Mouse (Mus musculus) forebrain, embryonic 14.5 days (tissue): Measurements from ENCODE around the gene Efna5. TPM values are rescaled to one million over a fixed set of nuclear protein-coding genes. Genes with fewer than 3 reads are reported as not detected.

Experiments
- ATAC-seq: fragments of 200-750 bp; cut with Nextera tagmentation; 2 replicates; pipeline ENCODE4 v1.8.0; 2017; ENCODE audit warnings: mild to moderate bottlenecking, moderate library complexity
- DNase-seq: peaks from one replicate; pipeline ENCODE4 v3.0.0-alpha.2; 2015; ENCODE audit warnings: low spot score
- H3K27ac ChIP-seq: fragments of 300-500 bp; sonication (generic); 2 replicates; pipeline ENCODE4 v1.5.1; 2014; ENCODE audit warnings: low read depth, mild to moderate bottlenecking, control low read depth, low read length, moderate library complexity
- H3K27me3 ChIP-seq: fragments of 300-500 bp; sonication (generic); replicated peaks from 2 replicates; pipeline ENCODE4 v1.6.1; 2014; ENCODE audit warnings: low read length, control low read depth, mixed read lengths; ENCODE audit not compliant: control insufficient read depth, insufficient read depth
- H3K36me3 ChIP-seq: fragments of 300-500 bp; sonication (generic); 2 replicates; pipeline ENCODE4 v1.6.1; 2014; ENCODE audit warnings: low read length, control low read depth; ENCODE audit not compliant: control insufficient read depth, insufficient read depth
- H3K4me1 ChIP-seq: fragments of 300-500 bp; sonication (generic); 2 replicates; pipeline ENCODE4 v1.6.1; 2014; ENCODE audit warnings: antibody characterized with exemption, low read length, control low read depth; ENCODE audit not compliant: control insufficient read depth, insufficient read depth
- H3K4me2 ChIP-seq: fragments of 300-500 bp; sonication (generic); 2 replicates; pipeline ENCODE4 v1.6.1; 2014; ENCODE audit warnings: mild to moderate bottlenecking, control low read depth, low read length
- H3K4me3 ChIP-seq: fragments of 300-500 bp; sonication (generic); 2 replicates; pipeline ENCODE4 v1.5.1; 2014; ENCODE audit warnings: low read depth, low read length, control low read depth
- H3K9ac ChIP-seq: fragments of 300-500 bp; sonication (generic); 2 replicates; pipeline ENCODE4 v1.6.1; 2014; ENCODE audit warnings: mild to moderate bottlenecking, low read length, control low read depth, moderate library complexity
- H3K9me3 ChIP-seq: fragments of 300-500 bp; sonication (generic); replicated peaks from 2 replicates; pipeline ENCODE4 v1.6.1; 2016; ENCODE audit warnings: low read length, control low read depth, mixed read lengths; ENCODE audit not compliant: control insufficient read depth
- WGBS: fragments of 180-500 bp; shearing (Covaris S2); extraction: QIAGEN DNeasy Blood & Tissue Kit; methylation state at CpG from one replicate; pipeline ENCODE4 v1.1.7; 2014; 5-methylcytosine and 5-hydroxymethylcytosine counted together
- polyA plus RNA-seq: library from polyadenylated mRNA; unstranded; fragments of >200 nt; fragmentation: Nextera tagmentation; extraction: Ambion mirVana; gene quantifications from 2 replicates; pipeline ENCODE4 v1.2.1, GENCODE M21; 2014

Gene Efna5
- polyA plus RNA-seq, 1 experiment from 2014 or later: 18.8 TPM

DNA sequence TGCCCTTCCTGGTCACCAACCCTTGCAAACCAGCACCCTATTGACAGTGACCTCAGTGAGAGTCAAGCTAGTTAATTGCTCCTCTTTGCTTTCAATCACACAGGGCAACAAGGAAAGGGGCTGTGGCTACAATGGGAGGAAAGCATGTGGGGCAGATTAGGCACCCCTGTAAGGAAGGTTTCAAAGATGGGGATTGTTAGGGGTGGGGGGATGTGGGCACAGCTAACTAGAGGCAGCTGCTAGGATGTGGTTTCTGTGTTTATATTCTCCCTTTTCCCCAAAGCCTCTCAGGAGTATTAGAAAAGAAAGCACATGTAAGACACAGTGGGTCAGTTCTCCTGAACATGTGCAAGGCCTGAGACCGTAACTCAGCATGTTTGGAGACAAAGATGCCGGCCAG is 62.8 kb downstream of the Efna5 start:
- Histone ChIP-seq H3K9me3 (no peaks in the 10 kb centered on the region), H3K9ac (no peak overlapping the region)
- 64% methylated on average over 2 of the region's 2 CpGs for WGBS

GRCm38 (mm10) chr17:62816879-62817278 is 64.2 kb downstream of the Efna5 start:
- DNase-seq (no peak), ATAC-seq (no peak)
- no peaks in the 10 kb centered on the region for H3K4me1 ChIP-seq
- WGBS: 88% methylated on average over 10 of the region's 10 CpGs
- H3K36me3 ChIP-seq: no peaks in the 10 kb centered on the region
- H3K9me3 ChIP-seq: no peaks in the 10 kb centered on the region
- no peak overlapping the region for H3K9ac ChIP-seq
- H3K4me3 ChIP-seq: no peak overlapping the region
- no peaks in the 10 kb centered on the region for H3K27me3 ChIP-seq
- H3K27ac ChIP-seq: no peak overlapping the region
- H3K4me2 ChIP-seq: no peak overlapping the region

More for the DNA sequence above, 62.8 kb downstream of the Efna5 start:
- Histone ChIP-seq H3K4me1 (no peaks in the 10 kb centered on the region), H3K27me3 (no peaks in the 10 kb centered on the region), H3K4me3 (no peak overlapping the region), H3K27ac (no peak overlapping the region), H3K4me2 (no peak overlapping the region), H3K36me3 (no peaks in the 10 kb centered on the region)
- ATAC-seq (no peak), DNase-seq (no peak)

GRCm38 (mm10) chr17:62813461-62813860 is 67.7 kb downstream of the Efna5 start:
- no peak for ATAC-seq
- H3K27me3 ChIP-seq: no peaks in the 10 kb centered on the region

DNA sequence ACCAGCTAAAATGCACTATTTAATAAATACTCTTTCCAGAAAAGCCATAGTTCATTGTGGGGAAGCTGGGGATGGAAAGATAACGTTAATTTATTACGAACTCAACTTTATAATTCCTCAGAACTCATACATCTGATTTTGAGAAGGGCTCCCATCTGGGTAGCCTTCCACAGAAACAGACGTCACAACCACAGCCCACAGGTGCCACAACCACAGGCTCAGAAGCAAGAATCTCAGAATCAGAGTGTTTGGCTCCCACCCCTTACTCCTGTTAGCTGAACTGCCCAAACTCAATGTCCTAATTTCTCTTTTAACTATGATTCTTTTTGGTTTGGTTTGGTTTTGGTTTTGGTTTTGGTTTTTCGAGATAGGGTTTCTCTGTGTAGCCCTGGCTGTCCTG is 73.2 kb downstream of the Efna5 start:
- Histone ChIP-seq H3K4me2 (no peak overlapping the region), H3K4me3 (no peak overlapping the region), H3K9ac (no peak overlapping the region), H3K4me1 (no peaks in the 10 kb centered on the region), H3K36me3 (no peaks in the 10 kb centered on the region), H3K27me3 (no peaks in the 10 kb centered on the region), H3K9me3 (no peaks in the 10 kb centered on the region), H3K27ac (no peak overlapping the region)
- DNase-seq (no peak), ATAC-seq (no peak)
- 96% methylated on average over 4 of the region's 4 CpGs for WGBS

More at GRCm38 (mm10) chr17:62813461-62813860, 67.7 kb downstream of the Efna5 start:
- H3K4me2 ChIP-seq: no peak overlapping the region
- no peaks in the 10 kb centered on the region for H3K36me3 ChIP-seq
- H3K27ac ChIP-seq: no peak overlapping the region
- no peak overlapping the region for H3K9ac ChIP-seq
- no peaks in the 10 kb centered on the region for H3K4me1 ChIP-seq
- H3K4me3 ChIP-seq: no peak overlapping the region
- H3K9me3 ChIP-seq: no peaks in the 10 kb centered on the region
- DNase-seq: no peak
- 91% methylated on average over 6 of the region's 6 CpGs for WGBS

DNA sequence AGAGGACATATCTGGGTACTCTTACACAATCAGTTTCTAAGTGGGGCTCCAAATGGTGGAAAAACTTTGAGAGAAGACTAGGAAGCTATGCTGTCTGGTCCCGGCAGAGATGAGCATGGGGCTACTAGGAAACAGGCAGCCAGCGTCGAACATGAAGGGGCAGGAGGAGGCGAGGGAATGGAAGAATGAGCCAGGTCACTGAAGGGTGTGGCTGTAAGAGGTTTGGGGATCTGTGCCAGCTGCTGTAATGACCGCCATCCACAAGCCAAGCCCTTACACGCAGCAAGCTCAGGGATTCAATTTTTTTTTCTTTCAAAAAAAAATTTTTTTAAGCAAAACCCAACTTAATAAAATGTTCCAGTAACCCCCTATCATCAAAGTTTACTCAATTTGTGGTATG is 74.5 kb downstream of the Efna5 start:
- Histone ChIP-seq H3K9me3 (no peaks in the 10 kb centered on the region), H3K27ac (no peak overlapping the region), H3K27me3 (no peaks in the 10 kb centered on the region), H3K36me3 (no peaks in the 10 kb centered on the region), H3K4me2 (no peak overlapping the region), H3K9ac (no peak overlapping the region), H3K4me3 (no peak overlapping the region), H3K4me1 (no peaks in the 10 kb centered on the region)
- 93% methylated on average over 6 of the region's 6 CpGs for WGBS
- ATAC-seq (no peak), DNase-seq (no peak)

DNA sequence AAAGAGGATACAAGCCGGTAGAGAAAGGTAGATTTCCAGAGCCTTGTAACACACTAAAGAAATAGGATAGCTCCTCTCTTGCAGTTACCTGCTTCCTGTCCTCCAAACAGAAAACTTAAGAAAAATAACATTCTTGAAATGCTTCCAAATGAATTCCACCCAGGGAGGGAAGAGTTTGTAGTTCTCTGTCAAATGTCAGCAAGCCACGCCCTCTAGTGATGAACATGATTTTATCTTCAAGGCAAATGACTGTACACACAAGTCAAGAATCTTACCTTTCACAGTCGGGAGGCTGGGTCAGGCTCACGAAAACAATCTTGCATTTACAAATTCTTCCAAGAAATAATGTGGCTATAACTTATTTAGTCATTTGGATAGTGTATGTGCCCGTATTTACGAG is 78.4 kb downstream of the Efna5 start:
- no peak for ATAC-seq
- Histone ChIP-seq H3K27me3 (no peaks in the 10 kb centered on the region), H3K4me1 (no peaks in the 10 kb centered on the region), H3K27ac (no peak overlapping the region), H3K4me2 (no peak overlapping the region), H3K9me3 (no peaks in the 10 kb centered on the region), H3K4me3 (no peak overlapping the region), H3K36me3 (no peaks in the 10 kb centered on the region), H3K9ac (no peak overlapping the region)
- DNase-seq: no peak
- 90% methylated on average over 6 of the region's 6 CpGs for WGBS

- 91% methylated on average over 3 of the region's 3 CpGs for WGBS
- Histone ChIP-seq H3K9ac (no peak overlapping the region), H3K27me3 (no peaks in the 10 kb centered on the region), H3K36me3 (no peaks in the 10 kb centered on the region), H3K27ac (no peak overlapping the region), H3K9me3 (no peaks in the 10 kb centered on the region), H3K4me1 (no peaks in the 10 kb centered on the region), H3K4me2 (no peak overlapping the region), H3K4me3 (no peak overlapping the region)
- DNase-seq: no peak
- no peak for ATAC-seq
These were observed 83.8 kb downstream of the Efna5 start for GRCm38 (mm10) chr17:62797272-62797671.

GRCm38 (mm10) chr17:62789291-62790290 is 91.5 kb downstream of the Efna5 start:
- Histone ChIP-seq H3K9me3 (no peaks in the 10 kb centered on the region), H3K4me2 (no peak overlapping the region), H3K27ac (no peak overlapping the region), H3K9ac (no peak overlapping the region), H3K4me3 (no peak overlapping the region), H3K4me1 (peaks cover 21% of the 10 kb centered on the region), H3K27me3 (0 out of 2 replicates have a peak, but pooled peaks cover 4% of the 10 kb centered on the region), H3K36me3 (no peaks in the 10 kb centered on the region)
- DNase-seq (peak; percentile 42), ATAC-seq (peak; percentile 30; the same call in 1 of the 2 replicates)
- 13% methylated on average over 15 of the region's 15 CpGs for WGBS

DNA sequence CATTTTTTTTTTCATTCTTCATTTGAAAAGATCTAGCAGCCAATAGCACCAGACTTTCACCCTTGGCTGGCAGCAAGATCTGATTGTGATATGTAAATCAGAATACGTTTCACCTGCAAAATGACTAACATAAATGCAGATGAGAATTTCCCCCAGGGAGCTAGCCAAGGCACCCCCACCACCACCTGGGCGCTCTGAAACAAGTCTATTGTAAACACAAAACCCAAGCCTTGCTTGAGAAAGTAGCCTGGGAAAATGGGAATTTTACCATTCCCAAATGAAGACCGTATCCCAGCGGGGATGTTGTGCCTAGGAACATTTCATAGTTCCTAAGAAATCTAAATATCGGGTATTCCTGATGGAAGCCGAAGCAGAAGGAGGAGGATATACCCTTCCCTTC is 92.3 kb downstream of the Efna5 start:
- 0 out of 2 replicates have a peak, but pooled peaks cover 4% of the 10 kb centered on the region for H3K27me3 ChIP-seq
- 8% methylated on average over 6 of the region's 6 CpGs for WGBS
- no peak overlapping the region for H3K4me3 ChIP-seq
- H3K4me2 ChIP-seq: no peak overlapping the region
- no peak for DNase-seq
- H3K27ac ChIP-seq: no peak overlapping the region
- ATAC-seq: no peak
- H3K9me3 ChIP-seq: no peaks in the 10 kb centered on the region
- H3K9ac ChIP-seq: no peak overlapping the region
- peaks cover 24% of the 10 kb centered on the region for H3K4me1 ChIP-seq
- H3K36me3 ChIP-seq: no peaks in the 10 kb centered on the region
